Mouse (Mus musculus) ES-Bruce4 (cell line): Measurements from ENCODE around the gene Otoa. TPM values are rescaled to one million over a fixed set of nuclear protein-coding genes. Genes with fewer than 3 reads are reported as not detected.

Experiments
- H3K27ac ChIP-seq: 2 replicates; pipeline ENCODE4 v1.5.1; 2012; ENCODE audit warnings: low read length, inconsistent platforms; ENCODE audit not compliant: insufficient read depth
- H3K27me3 ChIP-seq: 2 replicates; pipeline ENCODE4 v1.6.1; 2012; ENCODE audit warnings: mild to moderate bottlenecking, low read length, inconsistent platforms; ENCODE audit not compliant: control insufficient read depth, poor library complexity, insufficient read depth, severe bottlenecking
- H3K36me3 ChIP-seq: 2 replicates; pipeline ENCODE4 v1.6.1; 2012; ENCODE audit warnings: inconsistent platforms, mild to moderate bottlenecking, low read length, moderate library complexity; ENCODE audit not compliant: control insufficient read depth, poor library complexity, insufficient read depth, severe bottlenecking
- H3K4me1 ChIP-seq: one replicate; pipeline ENCODE4 v1.8.1; 2011; ENCODE audit warnings: low read length; ENCODE audit not compliant: control insufficient read depth, insufficient read depth
- H3K4me3 ChIP-seq: 2 replicates; pipeline ENCODE4 v1.5.1; 2011; ENCODE audit warnings: low read depth, mild to moderate bottlenecking, low read length
- H3K9ac ChIP-seq: 2 replicates; pipeline ENCODE4 v1.6.1; 2012; ENCODE audit warnings: low read depth, mild to moderate bottlenecking, inconsistent platforms; ENCODE audit not compliant: poor library complexity, severe bottlenecking
- H3K9me3 ChIP-seq: replicated peaks from 2 replicates; pipeline ENCODE4 v1.6.1; 2012; ENCODE audit warnings: mild to moderate bottlenecking, low read length, inconsistent platforms; ENCODE audit not compliant: control insufficient read depth, poor library complexity, insufficient read depth, severe bottlenecking
- CTCF ChIP-seq: IDR thresholded peaks from one replicate; pipeline ENCODE4 v1.8.1; 2011; ENCODE audit warnings: low read depth, low read length
- EP300 ChIP-seq: IDR thresholded peaks from 2 replicates; pipeline ENCODE4 v1.6.1; 2011; ENCODE audit warnings: low read depth, low read length; ENCODE audit not compliant: insufficient read depth
- POLR2A ChIP-seq: IDR thresholded peaks from one replicate; pipeline ENCODE4 v1.8.1; 2011; ENCODE audit warnings: low read length; ENCODE audit not compliant: insufficient read depth
- polyA plus RNA-seq: library from polyadenylated mRNA; stranded (reverse); fragments of >200 nt; gene quantifications from 2 replicates; pipeline ENCODE4 v1.2.4, GENCODE M21; 2011; ENCODE audit warnings: low read depth; ENCODE audit not compliant: missing spikeins, insufficient read depth, insufficient read length

Gene Otoa
- polyA plus RNA-seq, 1 experiment = not detected

- Histone ChIP-seq H3K4me3 (no peak overlapping the region), H3K27me3 (no peaks in the 10 kb centered on the region), H3K9ac (no peak overlapping the region), H3K4me1 (peaks cover 3% of the 10 kb centered on the region), H3K36me3 (0 out of 2 replicates have a peak, but pooled peaks cover 2% of the 10 kb centered on the region), H3K27ac (no peak overlapping the region), H3K9me3 (no peaks in the 10 kb centered on the region)
- TF ChIP-seq EP300 (no peak), POLR2A (no peak), CTCF (no peak)
Measured at GRCm38 (mm10) chr7:121075416-121075815, 6.0 kb upstream of the Otoa start.

- Histone ChIP-seq H3K9ac (no peak overlapping the region), H3K4me1 (peaks cover 3% of the 10 kb centered on the region), H3K9me3 (no peaks in the 10 kb centered on the region), H3K27ac (no peak overlapping the region), H3K4me3 (no peak overlapping the region), H3K27me3 (no peaks in the 10 kb centered on the region), H3K36me3 (0 out of 2 replicates have a peak, but pooled peaks cover 2% of the 10 kb centered on the region)
- TF ChIP-seq CTCF (no peak), EP300 (no peak), POLR2A (no peak)
Measured at GRCm38 (mm10) chr7:121077311-121077710, 4.1 kb upstream of the Otoa start.

GRCm38 (mm10) chr7:121077829-121078228 is 3.6 kb upstream of the Otoa start:
- Histone ChIP-seq H3K9me3 (no peaks in the 10 kb centered on the region), H3K9ac (no peak overlapping the region), H3K4me3 (no peak overlapping the region), H3K27ac (no peak overlapping the region), H3K36me3 (0 out of 2 replicates have a peak, but pooled peaks cover 2% of the 10 kb centered on the region), H3K4me1 (peaks cover 3% of the 10 kb centered on the region), H3K27me3 (no peaks in the 10 kb centered on the region)
- no peak for TF ChIP-seq EP300
- TF ChIP-seq CTCF = no peak
- TF ChIP-seq POLR2A = no peak

GRCm38 (mm10) chr7:121081816-121082215 is 366 bp downstream of the Otoa start:
- Histone ChIP-seq H3K27ac (no peak overlapping the region), H3K9me3 (no peaks in the 10 kb centered on the region), H3K9ac (no peak overlapping the region), H3K4me3 (no peak overlapping the region), H3K36me3 (0 out of 2 replicates have a peak, but pooled peaks cover 2% of the 10 kb centered on the region), H3K27me3 (no peaks in the 10 kb centered on the region), H3K4me1 (peaks cover 3% of the 10 kb centered on the region)
- TF ChIP-seq EP300 (no peak), POLR2A (no peak), CTCF (no peak)

GRCm38 (mm10) chr7:121082949-121083513 is 1.6 kb downstream of the Otoa start:
- TF ChIP-seq EP300 = no peak
- Histone ChIP-seq H3K9ac (no peak overlapping the region), H3K4me1 (peaks cover 1% of the 10 kb centered on the region), H3K36me3 (no peaks in the 10 kb centered on the region), H3K27ac (no peak overlapping the region), H3K9me3 (no peaks in the 10 kb centered on the region), H3K4me3 (no peak overlapping the region), H3K27me3 (no peaks in the 10 kb centered on the region)

- H3K4me1 ChIP-seq = no peaks in the 10 kb centered on the region
- H3K4me3 ChIP-seq = no peak overlapping the region
- no peaks in the 10 kb centered on the region for H3K27me3 ChIP-seq
- H3K27ac ChIP-seq = no peak overlapping the region
- no peaks in the 10 kb centered on the region for H3K36me3 ChIP-seq
- TF ChIP-seq EP300 (no peak), CTCF (no peak), POLR2A (no peak)
- H3K9me3 ChIP-seq = no peaks in the 10 kb centered on the region
- no peak overlapping the region for H3K9ac ChIP-seq
Measured at GRCm38 (mm10) chr7:121084840-121085453, 3.5 kb downstream of the Otoa start.
